Mouse (Mus musculus) G1E-ER4 (cell line): ENCODE results near the gene Dph5. TPM values are rescaled to one million over a fixed set of nuclear protein-coding genes. Genes with fewer than 3 reads are reported as not detected.

Experiments
- GATA1 ChIP-seq: IDR thresholded peaks from one replicate; pipeline ENCODE4 v1.8.0; 2012; ENCODE audit warnings: low read length, inconsistent platforms
- polyA plus RNA-seq: library from polyadenylated mRNA; stranded (reverse); fragments of >175 nt; gene quantifications from 2 replicates; pipeline ENCODE4 v1.2.3, GENCODE M21; 2012

Dph5 gene
- polyA plus RNA-seq, 1 experiment: 1.2 TPM

- no peak for TF ChIP-seq GATA1
Measured at GRCm38 (mm10) chr3:115937807-115938206, 50.2 kb downstream of the Dph5 start.

- TF ChIP-seq GATA1: no peak
Measured at GRCm38 (mm10) chr3:115940510-115940909, 52.9 kb downstream of the Dph5 start.

- no peak for TF ChIP-seq GATA1
Measured at GRCm38 (mm10) chr3:115941464-115941863, 53.8 kb downstream of the Dph5 start.

GRCm38 (mm10) chr3:115944376-115944775, 56.7 kb downstream of the Dph5 start:
- TF ChIP-seq GATA1: no peak

- TF ChIP-seq GATA1: no peak
Measured at GRCm38 (mm10) chr3:115946272-115946671, 58.6 kb downstream of the Dph5 start.

GRCm38 (mm10) chr3:115949220-115949920, 61.7 kb downstream of the Dph5 start:
- no peak for TF ChIP-seq GATA1

GRCm38 (mm10) chr3:115949921-115950877, 62.6 kb downstream of the Dph5 start:
- TF ChIP-seq GATA1: no peak

- no peak for TF ChIP-seq GATA1
Measured at GRCm38 (mm10) chr3:115951221-115951620, 63.6 kb downstream of the Dph5 start.

- TF ChIP-seq GATA1: no peak
Measured at GRCm38 (mm10) chr3:115952356-115952755, 64.7 kb downstream of the Dph5 start.

- TF ChIP-seq GATA1: no peak
Measured at GRCm38 (mm10) chr3:115953088-115953487, 65.5 kb downstream of the Dph5 start.

GRCm38 (mm10) chr3:115957223-115957622, 69.6 kb downstream of the Dph5 start:
- TF ChIP-seq GATA1: no peak

GRCm38 (mm10) chr3:115961311-115962027, 73.8 kb downstream of the Dph5 start:
- TF ChIP-seq GATA1: no peak

- no peak for TF ChIP-seq GATA1
Measured at GRCm38 (mm10) chr3:115962028-115962415, 74.4 kb downstream of the Dph5 start.

- no peak for TF ChIP-seq GATA1
Measured at GRCm38 (mm10) chr3:115963597-115963996, 76.0 kb downstream of the Dph5 start.

- TF ChIP-seq GATA1: no peak
Measured at GRCm38 (mm10) chr3:115964071-115964470, 76.4 kb downstream of the Dph5 start.
